Mouse (Mus musculus) brain, embryonic 14.5 days (tissue): ENCODE data around the gene Ptp4a2.

Experiments
- CTCF ChIP-seq: fragments of 200-500 bp; IDR thresholded peaks from 2 replicates; pipeline ENCODE4 v1.5.1; 2012; ENCODE audit warnings: inconsistent platforms, mild to moderate bottlenecking, moderate library complexity, borderline replicate concordance; ENCODE audit not compliant: insufficient read depth, insufficient read length; ENCODE audit errors: extremely low read depth
- POLR2A ChIP-seq: fragments of 200-500 bp; IDR thresholded peaks from 2 replicates; pipeline ENCODE4 v1.6.1; 2012; ENCODE audit warnings: mild to moderate bottlenecking, inconsistent platforms, borderline replicate concordance; ENCODE audit not compliant: poor library complexity, insufficient read depth, insufficient read length, severe bottlenecking; ENCODE audit errors: extremely low read depth

- TF ChIP-seq CTCF, result no peak
- no peak for TF ChIP-seq POLR2A
Measured at GRCm38 (mm10) chr4:129872376-129872922, 61.4 kb downstream of the Ptp4a2 start.
